Mouse (Mus musculus): Measurements from ENCODE around the gene Psrc1. TPM values are rescaled to one million over a fixed set of nuclear protein-coding genes. Genes with fewer than 3 reads are reported as not detected.

Psrc1 gene
- total and polyA plus RNA-seq, 3 experiments: 89.1 to 108 (median 106) TPM

DNA sequence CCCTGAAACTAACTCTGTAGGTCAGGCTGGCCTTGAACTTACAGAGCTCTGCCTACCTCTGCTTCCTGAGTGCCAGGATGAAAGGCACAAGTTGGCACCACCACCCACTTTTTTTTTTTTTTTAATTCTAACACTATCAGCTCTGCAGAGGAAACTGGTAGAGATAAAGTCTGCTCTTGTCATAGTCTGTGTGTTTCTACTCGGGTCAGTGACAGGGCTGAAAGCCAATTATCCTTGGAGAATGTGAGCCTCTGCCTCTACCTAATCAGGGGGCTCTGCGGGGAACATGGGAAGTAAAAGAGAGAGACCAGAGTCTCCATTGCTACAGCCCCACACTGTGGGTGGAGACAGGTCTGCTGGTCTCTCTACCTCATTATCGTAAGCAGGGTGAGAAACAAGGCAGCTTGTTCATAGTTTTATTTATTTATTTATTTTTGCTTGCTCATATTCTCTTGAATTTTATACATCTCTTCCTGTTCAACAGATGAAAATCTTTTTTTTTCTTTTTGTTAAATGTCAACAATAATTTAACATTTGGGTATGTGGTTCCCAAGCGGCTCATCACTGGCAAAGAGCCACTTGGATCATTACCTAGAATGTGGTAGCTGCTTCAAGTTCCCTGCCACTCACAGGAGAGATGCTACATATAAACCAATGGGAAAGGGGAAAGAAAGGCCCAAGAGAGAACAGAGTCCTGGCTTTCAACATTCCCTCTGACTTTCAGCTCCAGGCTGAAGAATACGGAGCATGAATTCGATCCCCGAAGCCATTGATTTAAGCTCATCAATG, 4.6 kb upstream of the Psrc1 start:
- TF ChIP-seq CTCF (conservative IDR thresholded peaks at IDR 0.05 in 1 of 2, IDR thresholded peaks at IDR 0.05 in 1 of 2; ENCODE audit: low read depth in 2 of 2, low read length in 2 of 2) (no peak), RCOR1 (conservative IDR thresholded peaks at IDR 0.05; ENCODE audit: low read depth, low read length) (no peak), MYC (IDR thresholded peaks at IDR 0.05; ENCODE audit: low read depth, low read length) (no peak)
- dilution Hi-C loops (cut with MboI; ENCODE audit: extremely low pct_ligation_motif_present, extremely low pct_unique_long_range_greater_than_20kb, low sequenced_read_pairs): no loop called here
- in situ Hi-C loops (cut with MboI; ENCODE audit: low pct_ligation_motif_present, low pct_unique_long_range_greater_than_20kb, low sequenced_read_pairs): no loop called here
- Histone ChIP-seq H3K79me2 (replicated peaks; ENCODE audit: control insufficient read depth, extremely low read depth, insufficient read depth, poor library complexity, severe bottlenecking) (no peaks in the 10 kb centered on the region), H3K4me3 (replicated peaks in 1 of 3; ENCODE audit: low read depth in 2 of 3, low read length in 2 of 3, poor library complexity in 1 of 3) (no peak overlapping the region), H3K4me1 (ENCODE audit: control insufficient read depth in 1 of 2, insufficient read depth in 2 of 2) (peaks cover 10 to 20% of the 10 kb centered on the region in 2 experiments; a peak in 3 of 4 replicates), H3K27ac (ENCODE audit: insufficient read depth, low read depth) (no peak overlapping the region), H3K36me3 (replicated peaks in 1 of 2; ENCODE audit: control insufficient read depth in 1 of 2, insufficient read depth in 1 of 2, low read length in 1 of 2) (peaks cover 0 to 54% of the 10 kb centered on the region in 2 experiments), H3K9ac (ENCODE audit: insufficient read depth, low read depth) (no peak overlapping the region), H3K9me3 (replicated peaks; ENCODE audit: low read length) (no peaks in the 10 kb centered on the region), H3K27me3 (replicated peaks) (no peaks in the 10 kb centered on the region), H3K4me2 (ENCODE audit: insufficient read depth, low read depth, poor library complexity, severe bottlenecking) (no peak overlapping the region)
- no peak for DNase-seq (ENCODE audit: extremely low read depth)

- Histone ChIP-seq H3K4me2 (ENCODE audit: insufficient read depth, low read depth, poor library complexity, severe bottlenecking) (no peak overlapping the region), H3K27ac (ENCODE audit: insufficient read depth, low read depth) (no peak overlapping the region), H3K27me3 (replicated peaks) (no peaks in the 10 kb centered on the region), H3K9me3 (replicated peaks; ENCODE audit: low read length) (no peaks in the 10 kb centered on the region), H3K4me1 (ENCODE audit: control insufficient read depth in 1 of 2, insufficient read depth in 2 of 2) (peaks cover 10 to 26% of the 10 kb centered on the region in 2 experiments; a peak in 3 of 4 replicates), H3K36me3 (replicated peaks in 1 of 2; ENCODE audit: control insufficient read depth in 1 of 2, insufficient read depth in 1 of 2, low read length in 1 of 2) (peaks cover 1 to 46% of the 10 kb centered on the region in 2 experiments), H3K9ac (ENCODE audit: insufficient read depth, low read depth) (no peak overlapping the region), H3K4me3 (replicated peaks in 1 of 3; ENCODE audit: low read depth in 2 of 3, low read length in 2 of 3, poor library complexity in 1 of 3) (no peak overlapping the region), H3K79me2 (replicated peaks; ENCODE audit: control insufficient read depth, extremely low read depth, insufficient read depth, poor library complexity, severe bottlenecking) (peaks cover 8% of the 10 kb centered on the region; the same call in 1 of the 2 replicates)
- peak; percentile 63 for DNase-seq (ENCODE audit: extremely low read depth)
- in situ Hi-C loops (cut with MboI; ENCODE audit: low pct_ligation_motif_present, low pct_unique_long_range_greater_than_20kb, low sequenced_read_pairs): loop anchor here (10.0 kb wide), 1 partner anchor 216 kb away; no protein-coding TSS in a partner anchor
- dilution Hi-C loops (cut with MboI; ENCODE audit: extremely low pct_ligation_motif_present, extremely low pct_unique_long_range_greater_than_20kb, low sequenced_read_pairs): no loop called here
- no peak for TF ChIP-seq IRF4 (IDR thresholded peaks at IDR 0.05; ENCODE audit: low read depth, low read length)
- peak; percentile 13 to 99; a peak in 2 of 4 replicates for TF ChIP-seq CTCF (conservative IDR thresholded peaks at IDR 0.05 in 1 of 2, IDR thresholded peaks at IDR 0.05 in 1 of 2; ENCODE audit: low read depth in 2 of 2, low read length in 2 of 2)
- no peak for TF ChIP-seq HCFC1 (IDR thresholded peaks at IDR 0.05; ENCODE audit: low read depth, low read length)
- peak; percentile 43 for TF ChIP-seq RAD21 (IDR thresholded peaks at IDR 0.05; ENCODE audit: low read depth, low read length)
- TF ChIP-seq SMC3 (IDR thresholded peaks at IDR 0.05; ENCODE audit: low read depth, low read length): peak; percentile 77
- TF ChIP-seq GABPA (IDR thresholded peaks at IDR 0.05; ENCODE audit: insufficient replicate concordance, low read depth, low read length): no peak
- TF ChIP-seq TBP (conservative IDR thresholded peaks at IDR 0.05; ENCODE audit: low read depth, low read length): no peak
- 0 out of 2 replicates have a peak, but pooled peaks have one; percentile 26 for TF ChIP-seq MAX (IDR thresholded peaks at IDR 0.05; ENCODE audit: low read length)
- 0 out of 2 replicates have a peak, but pooled peaks have one; percentile 18 for TF ChIP-seq MYC (IDR thresholded peaks at IDR 0.05; ENCODE audit: low read depth, low read length)
- TF ChIP-seq SIN3A (IDR thresholded peaks at IDR 0.05; ENCODE audit: low read length): peak; percentile 43; the same call in 1 of the 2 replicates
- 0 out of 2 replicates have a peak, but pooled peaks have one; percentile 10 for TF ChIP-seq ELF1 (IDR thresholded peaks at IDR 0.05; ENCODE audit: low read depth, low read length)
- no peak for TF ChIP-seq JUND (conservative IDR thresholded peaks at IDR 0.05; ENCODE audit: low read depth, low read length)
- TF ChIP-seq NELFE (IDR thresholded peaks at IDR 0.05; ENCODE audit: low read depth, low read length): peak; percentile 55; the same call in 1 of the 2 replicates
These were observed 2.9 kb upstream of the Psrc1 start for GRCm38 (mm10) chr3:108380695-108381094.
